In the genomic region with DNA sequence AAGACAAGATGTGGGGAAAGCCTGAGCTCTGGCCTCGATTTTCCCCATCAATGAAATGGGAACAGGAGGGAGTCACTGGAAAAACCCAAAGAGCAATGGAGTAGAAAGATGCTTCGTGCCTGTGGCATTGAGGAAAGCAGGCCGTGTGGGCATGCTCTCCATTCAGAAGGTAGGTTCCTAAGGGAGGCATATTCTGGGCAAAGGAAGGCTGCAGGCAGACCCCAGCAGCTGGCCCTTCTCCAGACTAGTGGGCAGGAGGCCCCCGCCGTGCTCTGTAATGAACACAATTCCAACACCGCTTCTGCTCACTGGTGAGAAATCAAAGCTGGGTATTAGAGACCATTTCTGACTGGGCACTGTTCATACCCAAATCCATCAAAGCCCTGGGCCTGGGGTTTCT, we compare ENCODE assay signal across 8 mouse cellular contexts. TPM values are rescaled to one million over a fixed set of nuclear protein-coding genes. Genes with fewer than 3 reads are reported as not detected.
A peak's percentile ranks its signal among the peaks of the same experiment; 100 is the strongest.
DNase-seq lines count a peak whose midpoint lies in the region; ATAC-seq lines count a peak whose summit lies in the region.

No protein-coding gene starts in this region.

- no peaks in the 10 kb centered on the region; the same call in 1 of the 2 replicates for H3K27me3 ChIP-seq in heart, embryonic 11.5 days (ENCODE audit: control insufficient read depth, insufficient read depth, low read length)
- peaks cover 91% of the 10 kb centered on the region for H3K27me3 ChIP-seq in midbrain, embryonic 13.5 days

- peaks cover 53% of the 10 kb centered on the region for H3K4me1 ChIP-seq in heart, embryonic 11.5 days (ENCODE audit: control insufficient read depth, insufficient read depth, low read length)
- H3K4me1 ChIP-seq in midbrain, embryonic 13.5 days (replicated peaks) = peaks cover 60% of the 10 kb centered on the region

- ATAC-seq in heart, embryonic 11.5 days (replicated peaks; ENCODE audit: insufficient number of reproducible peaks, low FRiP score, low TSS enrichment) = no peak
- no peak for ATAC-seq in midbrain, embryonic 13.5 days

- peak overlapping the region; percentile 46; the same call in 1 of the 2 replicates for H3K27ac ChIP-seq in heart, embryonic 11.5 days (ENCODE audit: low read depth, low read length)
- H3K27ac ChIP-seq in midbrain, embryonic 13.5 days = no peak overlapping the region

- H3K4me3 ChIP-seq in heart, embryonic 11.5 days (ENCODE audit: low read depth, low read length) = peak overlapping the region; percentile 97
- H3K4me3 ChIP-seq in midbrain, embryonic 13.5 days (replicated peaks) = peak overlapping the region; percentile 54

- H3K9ac ChIP-seq in heart, embryonic 11.5 days (ENCODE audit: low read depth, low read length) = peak overlapping the region; percentile 96
- no peak overlapping the region for H3K9ac ChIP-seq in midbrain, embryonic 13.5 days (replicated peaks)

- H3K4me2 ChIP-seq in heart, embryonic 11.5 days = peak overlapping the region; percentile 90
- H3K4me2 ChIP-seq in midbrain, embryonic 13.5 days (replicated peaks) = peak overlapping the region; percentile 78

- 46% methylated on average over 6 of the region's 6 CpGs for WGBS in heart, embryonic 11.5 days (ENCODE audit: insufficient replicate concordance)
- WGBS in midbrain, embryonic 13.5 days = 37% methylated on average over 6 of the region's 6 CpGs

- intact Hi-C loops in heart, postnatal 14 days (cut with DNase I) = no loop called here
- intact Hi-C loops in heart, postnatal 10 days (cut with DNase I) = no loop called here

- no peaks in the 10 kb centered on the region for H3K9me3 ChIP-seq in heart, embryonic 11.5 days (replicated peaks; ENCODE audit: control insufficient read depth, low read length)
- H3K9me3 ChIP-seq in midbrain, embryonic 13.5 days = no peaks in the 10 kb centered on the region

- H3K36me3 ChIP-seq in heart, embryonic 11.5 days (ENCODE audit: control insufficient read depth, insufficient read depth, low read length) = no peaks in the 10 kb centered on the region
- H3K36me3 ChIP-seq in midbrain, embryonic 13.5 days = no peaks in the 10 kb centered on the region

- no peak for DNase-seq in heart, postnatal 14 days
- DNase-seq in cerebellum, adult 9-10 months = peak; percentile 59
- peak; percentile 1 to 3 for DNase-seq in heart, postnatal 10 days
- no peak for DNase-seq in thymus, postnatal 0 days (ENCODE audit: low spot score)
- no peak for DNase-seq in kidney, postnatal 14 days
- DNase-seq in T-cell, adult 2 months (ENCODE audit: low spot score) = no peak

RNA-seq across cellular contexts. Expression of a gene that starts 2.3 kb away (rescaled TPM):
- 15.0 and 15.6 TPM in 2 replicates for polyA plus RNA-seq in heart, embryonic 11.5 days (2014; fragmentation: Nextera tagmentation; extraction: Ambion mirVana)
- 10 to 100 TPM; 24.0 to 25.1 TPM for total RNA-seq in heart, postnatal 14 days (2021)
- 10 to 100 TPM; 35.3 to 47.0 TPM for total RNA-seq in heart, postnatal 10 days (2021)
- 3.1 and 4.0 TPM in 2 replicates for polyA plus RNA-seq in midbrain, embryonic 13.5 days (2015; fragmentation: Nextera tagmentation; extraction: Ambion mirVana)
- 0.68 and 0.70 TPM in 2 replicates for polyA plus RNA-seq in thymus, postnatal 0 days (2015; fragmentation: Nextera tagmentation; extraction: Ambion mirVana)

Comparison
In these comparisons a context has a peak if more than half of its experiments do, and no peak if none do; other contexts are left out.
1. DNase-seq: peak in cerebellum, adult 9-10 months (single experiment) and heart, postnatal 10 days (2 of 2); none in heart, postnatal 14 days (0 of 2), thymus, postnatal 0 days (single experiment), kidney, postnatal 14 days (single experiment) and T-cell, adult 2 months (single experiment).